Mouse (Mus musculus) limb, embryonic 11.5 days (tissue): ENCODE measurements at regions not wholly inside any gene's neighbourhood (a gene's known extent, or its start where the extent isn't known, plus 50 kb on each side); places are given as distances from the start of the nearest gene placed in this dataset.
A peak's percentile ranks its signal among the peaks of the same experiment; 100 is the strongest.

ENCODE experiments used
- ATAC-seq: fragments of 200-750 bp; cut with Nextera tagmentation; 2 replicates; pipeline ENCODE4 v1.8.0; 2017; ENCODE audit warnings: low read depth; ENCODE audit not compliant: insufficient number of reproducible peaks, low FRiP score, low TSS enrichment
- DNase-seq: peaks from one replicate; pipeline ENCODE4 v3.0.0-alpha.2; 2015; ENCODE audit warnings: low spot score
- H3K27ac ChIP-seq: fragments of 300-500 bp; sonication (generic); replicated peaks from 2 replicates; pipeline ENCODE4 v1.5.1; 2014; ENCODE audit warnings: low read depth, mild to moderate bottlenecking, low read length
- H3K27me3 ChIP-seq: fragments of 300-500 bp; sonication (generic); 2 replicates; pipeline ENCODE4 v1.6.1; 2014; ENCODE audit warnings: mild to moderate bottlenecking, low read length, mixed read lengths; ENCODE audit not compliant: control insufficient read depth, insufficient read depth
- H3K36me3 ChIP-seq: fragments of 300-500 bp; sonication (generic); 2 replicates; pipeline ENCODE4 v1.6.1; 2014; ENCODE audit warnings: mild to moderate bottlenecking, low read length, moderate library complexity, mixed read lengths; ENCODE audit not compliant: control insufficient read depth, insufficient read depth
- H3K4me1 ChIP-seq: fragments of 300-500 bp; sonication (generic); 2 replicates; pipeline ENCODE4 v1.6.1; 2014; ENCODE audit warnings: low read length, mixed read lengths; ENCODE audit not compliant: control insufficient read depth, insufficient read depth
- H3K4me2 ChIP-seq: fragments of 300-500 bp; sonication (generic); 2 replicates; pipeline ENCODE4 v1.6.1; 2014; ENCODE audit warnings: low read depth, mild to moderate bottlenecking, moderate library complexity; ENCODE audit not compliant: severe bottlenecking
- H3K4me3 ChIP-seq: fragments of 300-500 bp; sonication (generic); 2 replicates; pipeline ENCODE4 v1.5.1; 2014; ENCODE audit warnings: low read depth, low read length
- H3K9ac ChIP-seq: fragments of 300-500 bp; sonication (generic); 2 replicates; pipeline ENCODE4 v1.6.1; 2014; ENCODE audit warnings: mild to moderate bottlenecking, low read length
- H3K9me3 ChIP-seq: fragments of 300-500 bp; sonication (generic); 2 replicates; pipeline ENCODE4 v1.6.1; 2016; ENCODE audit warnings: low read length; ENCODE audit not compliant: control insufficient read depth
- WGBS: fragments of 180-500 bp; shearing (Covaris S2); extraction: QIAGEN DNeasy Blood & Tissue Kit; methylation state at CpG from one replicate; pipeline ENCODE4 v1.1.7; 2014; 5-methylcytosine and 5-hydroxymethylcytosine counted together

DNA sequence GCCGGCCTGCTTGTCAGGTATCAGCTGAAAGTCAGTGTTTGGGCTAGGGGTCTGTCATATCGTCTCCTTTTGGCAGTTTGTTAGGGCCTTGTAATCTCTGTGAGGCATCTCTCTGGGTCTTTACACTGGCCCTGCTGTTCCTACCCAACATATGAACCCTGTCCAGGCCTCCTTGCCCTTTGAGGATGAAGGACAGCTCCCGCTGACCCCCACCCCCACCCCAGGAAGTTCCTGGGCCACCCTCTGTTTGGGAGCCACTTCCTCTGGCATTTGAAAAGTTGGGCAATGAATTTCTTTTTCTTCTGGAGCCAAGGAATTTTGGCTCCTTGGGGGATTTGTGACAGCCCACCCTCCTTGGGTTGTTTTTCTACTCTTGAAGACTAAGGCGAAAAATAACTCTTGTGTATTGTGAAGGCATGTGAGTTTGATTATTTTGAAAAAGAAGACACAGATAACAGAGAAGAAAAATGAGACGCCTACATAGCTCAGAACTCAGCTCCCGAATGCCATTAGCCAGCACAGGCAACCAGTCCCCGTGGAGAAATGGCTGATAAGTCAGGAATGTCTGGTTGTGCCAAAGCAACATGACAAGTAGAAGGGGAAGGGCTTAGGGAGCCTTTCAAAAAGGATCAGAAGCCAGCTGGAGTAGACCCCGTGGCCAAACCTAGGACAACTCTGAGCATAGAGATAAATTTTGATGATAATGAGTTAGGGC is 249.5 kb downstream of the Gm49356 start:
- no peaks in the 10 kb centered on the region for H3K9me3 ChIP-seq
- no peak overlapping the region for H3K4me3 ChIP-seq
- H3K4me2 ChIP-seq = no peak overlapping the region
- DNase-seq = no peak
- no peak overlapping the region for H3K9ac ChIP-seq
- no peaks in the 10 kb centered on the region for H3K36me3 ChIP-seq
- H3K27me3 ChIP-seq = no peaks in the 10 kb centered on the region
- no peak overlapping the region for H3K27ac ChIP-seq
- WGBS = 71% methylated on average over 8 of the region's 8 CpGs
- no peak for ATAC-seq
- no peaks in the 10 kb centered on the region for H3K4me1 ChIP-seq

DNA sequence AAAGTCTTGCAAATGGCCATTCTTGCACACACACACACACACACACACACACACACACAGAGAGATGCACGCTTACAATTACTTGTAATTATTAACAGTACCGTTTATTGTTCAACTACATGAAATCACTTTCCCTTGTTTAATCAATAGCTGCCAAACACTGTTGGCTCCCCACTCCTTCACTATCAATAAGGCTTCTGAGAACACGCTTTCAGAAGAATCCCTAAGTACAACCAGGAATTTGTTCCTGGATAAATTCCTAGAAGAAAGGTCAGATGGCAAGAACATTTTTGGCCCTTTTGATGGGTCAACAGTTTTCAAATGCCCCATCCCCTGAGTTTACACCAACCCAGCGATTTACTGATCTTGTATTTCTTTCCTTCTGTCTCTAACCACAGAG is 252.5 kb downstream of the Gm49356 start:
- Histone ChIP-seq H3K4me2 (no peak overlapping the region), H3K9me3 (no peaks in the 10 kb centered on the region), H3K9ac (no peak overlapping the region), H3K4me1 (0 out of 2 replicates have a peak, but pooled peaks cover 2% of the 10 kb centered on the region), H3K4me3 (no peak overlapping the region), H3K27me3 (no peaks in the 10 kb centered on the region), H3K36me3 (no peaks in the 10 kb centered on the region), H3K27ac (no peak overlapping the region)
- WGBS = 89% methylated on average over 4 of the region's 4 CpGs
- ATAC-seq (no peak), DNase-seq (no peak)

DNA sequence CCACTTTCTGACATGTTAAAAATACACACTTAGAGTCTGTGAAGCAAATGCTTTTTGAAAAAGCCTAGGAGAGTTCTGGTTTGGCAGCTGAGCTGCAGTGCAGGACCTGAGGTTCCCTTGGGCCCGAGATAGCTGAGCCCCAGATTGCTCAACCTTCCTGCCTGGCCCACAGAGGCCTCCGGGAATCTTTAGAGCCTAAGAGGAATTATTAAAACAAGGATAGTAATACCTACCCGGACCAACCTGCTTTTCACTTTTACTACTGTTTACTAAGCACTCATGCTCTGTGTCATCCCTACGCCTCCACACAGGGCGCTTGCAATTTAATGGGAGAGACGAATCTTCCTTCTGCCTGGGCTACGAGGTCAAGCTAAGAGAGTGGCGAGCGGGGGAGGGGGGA is 253.4 kb downstream of the Gm49356 start:
- H3K4me3 ChIP-seq = no peak overlapping the region
- ATAC-seq = no peak

DNA sequence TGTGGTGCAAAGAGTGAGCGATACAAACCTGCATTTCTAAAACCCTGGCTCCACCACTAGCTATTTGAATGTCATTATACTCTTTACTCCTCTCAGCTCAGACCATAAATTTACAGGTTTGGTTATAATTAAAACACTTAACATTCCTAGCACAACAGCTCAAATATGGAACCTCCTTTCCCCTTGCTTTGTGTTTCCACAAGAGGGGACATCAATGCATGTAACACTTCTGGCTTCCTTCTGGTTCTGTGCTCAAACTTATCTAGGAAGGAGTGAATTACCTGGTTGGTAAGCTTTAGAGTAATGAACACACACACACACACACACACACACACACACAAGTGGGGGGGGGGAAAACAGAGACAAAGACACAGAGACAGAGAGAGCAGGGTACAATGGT is 254.8 kb downstream of the Gm49356 start:
- Histone ChIP-seq H3K9me3 (no peaks in the 10 kb centered on the region), H3K4me1 (0 out of 2 replicates have a peak, but pooled peaks cover 4% of the 10 kb centered on the region), H3K4me2 (no peak overlapping the region), H3K9ac (no peak overlapping the region), H3K27ac (no peak overlapping the region), H3K36me3 (no peaks in the 10 kb centered on the region), H3K4me3 (no peak overlapping the region), H3K27me3 (no peaks in the 10 kb centered on the region)
- ATAC-seq (no peak), DNase-seq (no peak)
- 96% methylated on average over 1 of the region's 1 CpGs for WGBS

More for the DNA sequence above, 253.4 kb downstream of the Gm49356 start:
- no peak for DNase-seq
- Histone ChIP-seq H3K27me3 (no peaks in the 10 kb centered on the region), H3K27ac (no peak overlapping the region), H3K4me1 (0 out of 2 replicates have a peak, but pooled peaks cover 4% of the 10 kb centered on the region), H3K36me3 (no peaks in the 10 kb centered on the region), H3K9me3 (no peaks in the 10 kb centered on the region), H3K4me2 (no peak overlapping the region), H3K9ac (no peak overlapping the region)
- WGBS = 77% methylated on average over 9 of the region's 9 CpGs

DNA sequence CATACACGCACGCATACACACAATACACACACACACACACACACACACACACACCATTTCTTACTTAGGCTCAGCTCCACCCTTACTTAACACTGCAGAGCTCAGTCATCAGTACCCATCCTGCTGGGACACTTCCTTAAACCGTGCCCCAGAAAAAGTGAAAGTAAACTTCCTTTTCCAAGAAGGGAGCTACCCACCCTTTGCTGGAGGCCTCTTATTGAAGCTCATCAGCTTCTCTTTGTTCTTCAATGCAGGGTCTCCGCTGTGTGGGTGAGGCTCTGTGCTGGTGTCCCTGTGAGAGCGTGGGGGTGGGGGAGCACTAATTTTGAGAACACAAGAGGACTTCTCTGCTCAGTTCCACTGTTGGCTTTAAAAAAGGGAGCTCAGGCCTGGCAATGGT is 256.6 kb downstream of the Gm49356 start:
- 74% methylated on average over 5 of the region's 5 CpGs for WGBS
- DNase-seq (no peak), ATAC-seq (no peak)
- Histone ChIP-seq H3K4me3 (no peak overlapping the region), H3K9me3 (no peaks in the 10 kb centered on the region), H3K4me2 (no peak overlapping the region), H3K36me3 (no peaks in the 10 kb centered on the region), H3K9ac (no peak overlapping the region), H3K27me3 (no peaks in the 10 kb centered on the region), H3K27ac (no peak overlapping the region), H3K4me1 (0 out of 2 replicates have a peak, but pooled peaks cover 4% of the 10 kb centered on the region)

DNA sequence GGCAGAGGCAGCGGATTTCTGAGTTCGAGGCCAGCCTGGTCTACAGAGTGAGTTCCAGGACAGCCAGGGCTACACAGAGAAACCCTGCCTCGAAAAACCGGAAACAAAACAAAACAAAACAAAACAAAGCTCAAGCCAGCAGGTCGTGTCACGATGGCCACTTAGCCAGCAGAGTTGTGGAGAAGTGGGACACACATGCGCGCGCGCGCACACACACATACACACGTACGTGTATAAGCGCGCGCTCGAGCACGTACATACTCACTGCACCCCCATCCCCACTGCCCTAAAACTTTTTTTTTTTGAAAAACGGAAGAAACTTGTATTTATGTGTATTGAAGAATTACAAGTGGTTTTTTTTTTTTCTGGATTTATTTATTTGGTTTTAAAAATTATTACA is 257.0 kb downstream of the Gm49356 start:
- Histone ChIP-seq H3K9me3 (no peaks in the 10 kb centered on the region), H3K27ac (no peak overlapping the region), H3K27me3 (no peaks in the 10 kb centered on the region), H3K36me3 (no peaks in the 10 kb centered on the region), H3K4me1 (0 out of 2 replicates have a peak, but pooled peaks cover 4% of the 10 kb centered on the region), H3K9ac (no peak overlapping the region), H3K4me3 (no peak overlapping the region), H3K4me2 (no peak overlapping the region)
- 85% methylated on average over 19 of the region's 19 CpGs for WGBS
- no peak for DNase-seq
- ATAC-seq = no peak

DNA sequence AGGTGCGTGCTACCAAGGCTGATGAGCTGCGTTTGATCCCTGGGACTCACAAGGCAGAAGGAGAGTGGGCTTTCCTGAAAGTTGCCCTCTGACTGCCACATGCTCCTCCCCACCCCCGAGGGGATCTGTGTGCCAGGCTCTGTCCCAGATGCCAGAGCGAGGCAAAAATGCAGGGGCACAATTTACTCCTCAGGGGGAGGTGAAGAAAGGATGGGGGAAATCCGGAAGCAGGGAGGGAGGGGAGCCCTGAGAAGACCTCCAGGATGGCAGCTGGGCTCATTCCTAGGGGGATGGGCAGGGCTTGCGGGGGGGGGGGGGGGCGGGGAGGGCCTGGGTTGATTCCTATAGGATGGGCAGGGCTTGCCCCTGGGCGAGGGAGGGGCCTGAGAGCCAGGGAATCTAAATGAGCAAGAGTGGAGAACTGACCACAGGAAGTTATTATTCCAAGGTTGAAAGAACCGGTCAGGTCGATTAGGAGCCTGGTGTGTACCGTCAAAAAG is 257.5 kb downstream of the Gm49356 start:
- H3K27me3 ChIP-seq = no peaks in the 10 kb centered on the region

DNA sequence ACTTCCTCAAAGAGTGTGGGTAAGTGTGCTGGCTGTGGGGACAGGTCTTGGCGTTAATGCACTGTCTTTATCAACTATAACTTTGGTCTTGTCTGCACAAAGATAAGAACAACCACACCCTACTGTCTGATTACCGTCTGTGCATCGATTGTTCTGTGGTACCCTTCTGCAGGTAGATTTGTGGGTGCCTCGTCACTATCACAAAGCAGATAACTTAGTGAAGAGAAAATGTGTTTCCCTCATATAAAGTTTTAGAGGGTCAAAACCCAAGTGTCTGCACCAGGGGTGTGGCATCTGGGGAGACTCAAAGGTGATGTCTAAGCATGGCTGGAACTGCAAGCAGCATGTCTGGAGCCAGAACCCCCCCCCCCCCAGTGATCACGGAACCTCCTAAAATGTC is 259.4 kb downstream of the Gm49356 start:
- H3K27me3 ChIP-seq = no peaks in the 10 kb centered on the region
- no peak overlapping the region for H3K4me3 ChIP-seq
- no peak overlapping the region for H3K4me2 ChIP-seq
- no peaks in the 10 kb centered on the region for H3K9me3 ChIP-seq
- no peak overlapping the region for H3K9ac ChIP-seq
- DNase-seq (no peak), ATAC-seq (no peak)
- H3K36me3 ChIP-seq = no peaks in the 10 kb centered on the region
- H3K27ac ChIP-seq = no peak overlapping the region
- 0 out of 2 replicates have a peak, but pooled peaks cover 4% of the 10 kb centered on the region for H3K4me1 ChIP-seq
- 93% methylated on average over 5 of the region's 5 CpGs for WGBS

More for the DNA sequence above, 257.5 kb downstream of the Gm49356 start:
- Histone ChIP-seq H3K9me3 (no peaks in the 10 kb centered on the region), H3K4me2 (no peak overlapping the region), H3K27ac (no peak overlapping the region), H3K4me1 (0 out of 2 replicates have a peak, but pooled peaks cover 4% of the 10 kb centered on the region), H3K36me3 (no peaks in the 10 kb centered on the region), H3K9ac (no peak overlapping the region), H3K4me3 (no peak overlapping the region)
- 20% methylated on average over 9 of the region's 11 CpGs for WGBS
- ATAC-seq (no peak), DNase-seq (peak; percentile 25)
